Mouse (Mus musculus) brain, embryonic 14.5 days (tissue): ENCODE measurements around the gene Dcp1a. TPM values are rescaled to one million over a fixed set of nuclear protein-coding genes. Genes with fewer than 3 reads are reported as not detected.

Source experiments
- DNase-seq: peaks from one replicate; pipeline ENCODE4 v3.0.0-alpha.2; 2011; ENCODE audit warnings: low read depth
- CTCF ChIP-seq: fragments of 200-500 bp; IDR thresholded peaks from 2 replicates; pipeline ENCODE4 v1.5.1; 2012; ENCODE audit warnings: inconsistent platforms, mild to moderate bottlenecking, moderate library complexity, borderline replicate concordance; ENCODE audit not compliant: insufficient read depth, insufficient read length; ENCODE audit errors: extremely low read depth
- POLR2A ChIP-seq: fragments of 200-500 bp; IDR thresholded peaks from 2 replicates; pipeline ENCODE4 v1.6.1; 2012; ENCODE audit warnings: mild to moderate bottlenecking, inconsistent platforms, borderline replicate concordance; ENCODE audit not compliant: poor library complexity, insufficient read depth, insufficient read length, severe bottlenecking; ENCODE audit errors: extremely low read depth
- polyA plus RNA-seq: library from polyadenylated mRNA; depleted of rRNA; stranded (reverse); fragments of >200 nt; gene quantifications from 2 replicates; pipeline ENCODE4 v1.2.3, GENCODE M21; 2012; rRNA removed

Gene Dcp1a
- 33.5 and 35.4 TPM in 2 replicates for polyA plus RNA-seq

DNA sequence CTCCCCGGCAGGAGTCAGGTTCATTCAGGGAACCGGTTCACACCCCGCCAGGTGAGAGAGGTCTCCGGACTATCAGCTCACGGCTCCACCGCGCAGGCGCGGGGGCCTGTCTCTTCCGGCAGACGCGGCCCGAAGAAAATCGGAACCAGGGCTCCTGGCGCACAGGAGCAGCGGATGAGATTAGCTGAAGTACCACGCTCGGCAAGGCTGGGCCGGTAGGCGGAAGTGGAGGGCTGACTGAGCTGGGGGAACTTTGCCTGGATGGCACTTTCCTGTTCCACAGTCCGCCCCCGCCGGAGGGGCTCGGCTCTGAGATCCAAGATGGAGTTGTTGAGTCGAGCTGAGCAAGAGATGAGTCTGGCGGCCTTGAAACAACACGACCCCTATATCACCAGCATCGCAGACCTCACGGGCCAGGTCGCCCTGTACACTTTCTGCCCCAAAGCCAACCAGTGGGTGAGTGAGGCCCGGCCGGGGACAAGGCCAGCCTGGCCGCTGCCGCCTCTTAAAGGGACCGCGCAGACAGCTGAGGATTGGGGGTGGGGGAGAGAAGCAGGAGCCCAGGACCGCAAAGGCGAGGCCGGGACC, at the start of gene Dcp1a:
TSS of gene Dcp1a (plus strand) at position 175 of the 588 bp plus-strand sequence.
- no peak for TF ChIP-seq CTCF
- peak; percentile 45; the same call in 1 of the 2 replicates for TF ChIP-seq POLR2A
- DNase-seq, result peak; percentile 99

DNA sequence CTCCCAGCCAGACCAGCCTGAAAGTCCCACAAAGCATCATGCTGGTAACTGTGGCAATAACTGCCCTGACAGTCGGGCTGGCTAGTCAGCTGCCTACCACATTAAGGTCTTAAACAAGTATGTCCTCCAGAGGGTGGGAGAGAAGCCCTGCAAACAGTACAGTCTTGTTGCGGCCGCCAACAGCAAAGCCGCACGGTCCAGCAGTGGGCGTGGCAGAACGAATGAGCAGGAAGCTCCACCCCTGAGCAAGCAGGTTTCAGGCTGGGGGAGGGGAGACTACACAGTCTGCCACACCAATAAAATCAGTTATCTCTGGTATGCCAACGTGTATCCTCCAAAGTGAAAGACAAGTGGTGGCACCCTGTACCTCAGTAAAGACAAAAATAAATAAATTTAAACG, 49.7 kb upstream of the Dcp1a start:
- DNase-seq, result peak; percentile 13
- TF ChIP-seq CTCF (no peak), POLR2A (no peak)

DNA sequence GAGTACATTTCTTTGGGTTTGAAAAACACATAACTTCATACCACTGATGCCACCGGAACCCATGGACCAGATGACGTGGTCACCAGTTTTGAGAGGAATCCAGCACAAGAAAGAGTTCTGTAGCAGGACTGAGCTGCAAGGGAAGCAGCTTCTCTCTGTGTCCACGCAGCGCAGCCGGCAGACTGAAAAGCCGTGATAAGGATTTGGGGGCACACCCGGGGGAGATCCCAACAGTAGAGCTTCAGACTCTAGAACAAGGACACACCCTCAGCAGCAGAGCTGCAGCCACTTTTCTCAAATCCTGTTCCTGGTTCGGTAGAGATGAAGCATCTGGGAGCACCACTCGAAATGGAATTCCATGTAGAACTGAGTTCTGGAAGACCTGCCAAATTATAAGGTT, 49.3 kb upstream of the Dcp1a start:
- DNase-seq, result no peak
- TF ChIP-seq CTCF (no peak), POLR2A (no peak)

DNA sequence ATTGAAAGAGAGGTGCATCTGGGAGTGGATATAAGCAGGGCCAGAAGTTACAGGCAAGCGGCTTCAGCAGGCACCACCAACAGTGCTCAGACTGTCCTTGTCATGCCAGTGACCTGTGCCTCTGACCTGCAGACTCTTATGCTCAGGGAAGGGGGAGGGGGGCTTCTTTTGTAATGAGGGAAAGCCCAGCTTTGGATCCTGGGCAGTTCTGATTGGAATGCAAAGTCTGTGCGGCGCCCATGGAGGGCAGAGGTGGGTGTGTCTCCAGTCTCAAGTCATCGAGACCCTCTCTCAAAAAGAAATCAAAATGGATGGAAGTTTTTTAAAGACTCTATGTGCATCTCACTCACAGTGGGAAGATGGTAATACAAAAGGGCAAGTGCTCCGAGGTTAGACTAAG, 48.9 kb upstream of the Dcp1a start:
- no peak for DNase-seq
- TF ChIP-seq POLR2A, result no peak
- TF ChIP-seq CTCF, result no peak

DNA sequence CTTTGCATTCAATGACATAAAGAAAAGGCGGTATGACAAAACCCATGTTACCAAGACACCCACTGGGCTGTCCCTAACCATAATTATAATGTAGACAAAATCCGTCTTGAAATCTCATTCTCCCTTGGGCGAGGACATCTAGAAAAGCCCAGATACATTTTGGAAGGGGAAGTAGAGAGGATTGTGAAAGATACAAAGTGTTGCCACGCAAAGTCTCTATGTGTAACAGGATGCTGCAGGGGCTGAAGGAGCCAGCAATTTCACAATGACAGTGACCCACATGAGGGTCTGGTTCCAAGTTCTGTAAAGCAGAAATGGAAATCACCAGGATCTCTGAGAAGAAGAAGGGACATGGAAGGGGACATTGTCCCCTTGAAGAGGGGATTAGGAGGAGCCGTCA, 44.0 kb upstream of the Dcp1a start:
- no peak for DNase-seq
- no peak for TF ChIP-seq POLR2A
- TF ChIP-seq CTCF, result no peak

DNA sequence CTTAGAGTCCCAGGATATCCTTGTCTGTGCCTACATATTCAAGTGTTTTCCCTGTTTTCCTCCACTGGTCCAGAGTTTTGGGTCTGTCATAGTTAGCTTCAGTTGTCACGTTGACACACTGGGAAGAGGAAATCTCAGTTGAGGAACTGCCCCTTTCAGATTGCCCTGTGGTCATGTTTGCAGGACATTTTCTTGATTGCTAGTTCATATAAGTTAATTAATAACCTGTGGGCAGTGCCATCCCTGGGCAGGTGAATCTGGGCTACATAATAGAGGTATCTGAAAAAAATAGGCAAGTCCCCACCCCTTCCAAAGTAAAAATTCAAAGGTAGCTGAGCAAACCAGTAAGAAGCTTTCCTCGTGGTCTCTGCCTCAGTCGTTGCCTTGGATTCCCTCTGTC, 39.4 kb upstream of the Dcp1a start:
- DNase-seq, result no peak
- TF ChIP-seq CTCF, result no peak
- TF ChIP-seq POLR2A, result no peak

DNA sequence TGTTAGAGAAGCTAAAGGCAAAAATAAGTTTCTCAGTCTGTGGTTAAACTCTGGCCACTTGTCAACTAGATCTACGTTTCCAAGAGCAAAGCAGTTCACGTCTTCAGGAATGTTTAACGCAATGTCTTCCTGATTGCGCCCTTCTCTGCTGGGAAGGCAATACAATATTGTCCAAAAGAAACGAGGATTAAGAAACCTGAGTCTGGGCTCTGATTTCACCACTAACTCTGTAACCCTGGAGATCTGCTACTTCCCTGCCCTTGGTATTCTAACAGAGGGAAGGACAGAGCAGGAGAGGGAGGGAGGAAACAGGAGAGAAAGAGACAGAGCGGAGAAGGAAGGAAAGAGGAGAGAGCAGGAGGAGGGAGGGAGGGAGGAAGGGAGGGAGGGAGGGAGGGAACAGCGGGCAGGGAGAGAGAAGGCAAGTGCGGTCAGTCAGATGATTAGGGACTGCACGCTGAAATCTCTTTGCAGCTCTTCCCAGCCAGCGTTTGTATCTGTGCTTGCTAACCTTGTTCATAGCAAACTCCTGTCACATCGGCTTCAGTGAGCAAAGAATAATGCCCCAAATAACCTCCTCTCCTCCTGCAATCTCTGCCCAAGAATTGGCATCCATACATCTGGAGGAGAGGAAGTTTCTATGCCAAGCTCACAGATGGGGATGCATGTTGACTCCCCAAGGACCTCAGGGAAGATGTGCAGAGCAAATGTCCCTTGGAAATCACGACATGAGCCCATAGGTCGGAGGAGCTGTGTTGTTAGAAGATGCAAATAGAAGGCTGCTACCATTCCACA, 23.3 kb upstream of the Dcp1a start:
- no peak for TF ChIP-seq CTCF
- TF ChIP-seq POLR2A, result no peak
- no peak for DNase-seq

DNA sequence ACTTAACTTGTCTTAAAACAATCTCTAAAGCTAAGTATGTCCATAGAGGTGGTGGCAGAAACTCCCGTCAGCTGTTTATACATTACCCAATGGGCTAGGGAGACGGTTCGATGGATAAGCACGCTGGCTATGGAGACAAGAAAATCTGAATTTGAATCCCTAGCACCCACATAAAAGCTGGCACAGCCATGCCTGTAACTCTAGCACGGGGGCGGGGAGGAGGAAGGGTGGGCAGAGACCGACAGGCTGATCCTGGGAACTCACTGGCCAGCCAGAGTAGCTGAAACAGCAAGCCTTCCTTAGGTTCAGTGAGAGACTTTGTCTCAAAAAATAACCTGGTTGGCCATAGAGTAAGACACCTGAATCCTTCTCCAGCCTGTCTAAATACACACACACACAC, 21.9 kb upstream of the Dcp1a start:
- no peak for DNase-seq
- TF ChIP-seq POLR2A (no peak), CTCF (no peak)

DNA sequence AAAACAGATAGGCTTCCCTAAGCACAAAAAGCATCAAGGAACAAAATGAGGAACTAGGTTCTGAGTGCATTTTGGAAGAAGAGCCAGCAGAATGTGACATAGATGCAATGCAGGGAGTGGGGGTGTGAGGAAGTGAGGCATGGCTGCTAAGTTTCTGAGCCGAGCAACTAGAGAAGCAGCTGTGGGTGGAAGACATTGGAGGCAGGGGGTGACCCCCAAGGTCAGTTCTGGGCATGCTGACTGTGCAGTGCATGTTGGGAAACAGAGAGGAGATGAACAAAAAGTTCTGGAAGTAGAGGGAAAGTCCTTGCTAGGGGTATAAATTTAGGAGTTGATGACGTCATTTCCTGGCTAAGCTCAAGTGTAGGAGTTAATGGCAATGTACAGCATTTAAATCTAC, 21.4 kb upstream of the Dcp1a start:
- DNase-seq, result no peak
- TF ChIP-seq POLR2A (no peak), CTCF (no peak)

DNA sequence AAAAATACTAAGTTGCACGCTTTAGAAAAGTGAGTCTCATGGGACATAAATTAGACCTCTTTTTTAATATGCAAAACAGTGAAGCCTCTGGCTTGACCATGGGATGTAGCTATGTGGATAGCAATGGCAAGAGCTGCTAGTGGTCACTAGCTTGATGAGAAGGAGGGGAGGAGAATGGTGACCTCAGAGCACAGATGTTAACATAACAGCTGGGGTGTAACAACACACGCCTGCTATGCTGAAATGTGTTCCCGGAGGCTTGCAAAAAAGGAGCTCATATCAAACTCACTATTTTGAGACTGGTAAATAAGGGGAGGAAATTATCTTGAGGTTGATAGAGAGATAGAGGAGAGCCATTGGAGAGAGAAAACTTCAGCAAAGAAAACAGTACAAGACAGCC, 20.5 kb upstream of the Dcp1a start:
- TF ChIP-seq CTCF (no peak), POLR2A (no peak)
- DNase-seq, result no peak

DNA sequence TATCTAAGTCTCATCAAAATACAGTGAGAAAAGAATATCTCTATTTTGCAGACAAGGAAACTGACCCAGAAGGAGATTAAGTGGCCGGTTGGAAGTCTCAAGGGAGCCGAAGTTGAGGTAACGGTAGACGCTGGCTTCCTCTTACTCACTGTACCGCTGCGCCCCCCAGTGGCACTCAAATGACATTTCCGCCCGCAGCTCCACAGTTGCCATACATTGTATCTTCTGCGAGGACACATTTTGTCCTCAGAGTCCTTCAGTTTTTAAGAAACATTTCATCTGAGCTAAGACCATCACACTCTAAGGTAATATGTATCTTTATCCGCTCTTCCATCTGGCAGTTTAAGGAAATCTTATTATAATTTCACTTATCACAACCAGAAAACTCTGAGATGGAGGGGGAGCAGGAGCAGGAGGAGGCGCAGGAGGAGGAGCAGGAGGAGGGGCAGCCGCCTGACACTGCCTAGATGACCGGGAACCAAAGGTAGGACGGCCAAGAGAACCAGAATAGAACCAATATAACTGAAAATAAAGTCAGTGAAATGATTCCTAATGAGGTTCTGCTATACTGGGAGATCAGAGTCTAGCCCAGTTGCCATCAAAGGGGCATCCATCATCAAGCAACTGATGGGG, 19.3 kb upstream of the Dcp1a start:
- peak; percentile 88 for DNase-seq
- TF ChIP-seq POLR2A (no peak), CTCF (peak; percentile 95)

DNA sequence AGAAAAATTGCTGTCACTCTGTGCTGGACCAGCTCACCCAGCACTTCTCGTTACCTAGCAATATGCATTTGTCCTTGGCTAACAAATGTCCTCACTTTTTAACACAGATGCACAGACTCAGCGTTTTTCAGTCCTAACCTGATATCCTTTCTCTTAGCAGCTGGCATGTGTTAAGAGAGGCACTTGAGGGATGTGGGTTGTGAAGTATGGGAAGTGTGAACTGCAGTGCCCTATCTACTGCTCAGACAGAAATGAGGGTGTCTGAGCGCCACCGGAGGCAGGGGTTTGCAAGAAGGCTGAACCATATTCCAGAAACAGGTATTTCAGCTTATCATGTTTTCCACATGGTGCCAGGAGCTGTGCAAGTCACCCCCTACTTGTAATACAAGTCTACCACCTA, 16.0 kb upstream of the Dcp1a start:
- TF ChIP-seq POLR2A (no peak), CTCF (no peak)
- no peak for DNase-seq

DNA sequence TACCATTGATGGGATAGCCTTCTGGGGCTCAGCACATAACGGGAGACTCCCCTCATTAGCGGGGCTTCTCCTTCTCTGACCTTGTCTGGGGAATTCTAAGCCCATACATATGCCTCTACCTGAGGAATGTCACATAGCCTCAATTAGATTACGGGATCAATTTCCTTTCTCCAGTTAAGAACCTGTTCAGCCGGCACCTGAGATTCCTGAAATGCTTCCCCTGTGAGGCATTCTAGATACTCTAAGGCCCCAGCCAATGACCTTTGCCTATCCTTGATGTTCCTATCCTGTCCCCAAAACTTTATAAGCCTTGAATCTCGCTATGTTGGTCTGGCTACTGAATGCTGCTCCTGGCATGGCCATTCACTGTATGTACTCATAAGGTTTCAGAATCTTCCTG, 5.7 kb upstream of the Dcp1a start:
- DNase-seq, result no peak
- TF ChIP-seq CTCF (no peak), POLR2A (no peak)
